Mouse (Mus musculus) frontal cortex, postnatal 10 days (tissue): ENCODE results near the gene Olfr1465.

Experiments used
- DNase-seq, 2 experiments: peaks; one replicate each; pipeline ENCODE4 v3.0.0; 2022; ENCODE audit warnings: low spot score in 2 of 2, mixed read lengths in 1 of 2

The Olfr1465 gene

DNA sequence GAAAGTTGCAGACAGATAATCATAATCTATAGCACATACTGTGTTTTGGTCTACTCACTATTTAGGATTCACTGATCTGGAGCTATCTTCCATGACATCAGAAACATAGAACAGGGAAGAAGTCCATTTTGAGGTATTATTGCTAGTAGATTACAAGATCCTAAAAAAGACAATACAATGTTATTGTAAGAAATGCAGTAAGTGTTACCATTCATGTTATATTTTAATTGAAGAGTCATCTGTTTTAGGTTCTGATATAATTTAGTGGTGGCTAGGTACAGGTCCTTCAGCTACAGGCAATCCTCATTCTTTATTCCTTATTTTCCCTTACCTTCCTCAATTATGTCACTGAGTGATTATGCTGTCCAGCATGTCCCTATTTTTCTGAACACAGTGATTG is at the start of gene Olfr1465:
Gene Olfr1465, minus strand, starts transcription at position 101 of the 400 bp plus-strand sequence.
- DNase-seq = no peak

DNA sequence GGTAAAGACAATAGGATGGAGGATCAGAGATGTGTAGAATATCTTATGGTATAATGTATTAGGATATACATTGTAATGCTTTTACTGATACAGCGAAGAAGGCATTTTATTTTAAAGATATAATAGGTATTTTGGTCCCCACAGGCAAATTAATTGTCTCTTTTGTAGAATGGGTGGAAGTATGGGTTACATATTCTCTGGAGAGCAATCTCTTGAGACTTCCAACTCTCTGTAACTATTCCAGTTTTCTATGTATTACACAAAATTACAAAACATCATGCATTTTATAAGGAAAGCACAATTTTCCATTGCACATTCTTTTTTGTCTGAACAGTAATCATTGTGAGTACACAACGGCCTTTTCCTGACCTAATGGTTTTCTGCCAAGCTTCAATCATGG is 46.6 kb upstream of the Olfr1465 start, which contains the start of gene Olfr1467:
Gene Olfr1467, plus strand, starts transcription at position 301 of the 400 bp plus-strand sequence.
- no peak for DNase-seq

DNA sequence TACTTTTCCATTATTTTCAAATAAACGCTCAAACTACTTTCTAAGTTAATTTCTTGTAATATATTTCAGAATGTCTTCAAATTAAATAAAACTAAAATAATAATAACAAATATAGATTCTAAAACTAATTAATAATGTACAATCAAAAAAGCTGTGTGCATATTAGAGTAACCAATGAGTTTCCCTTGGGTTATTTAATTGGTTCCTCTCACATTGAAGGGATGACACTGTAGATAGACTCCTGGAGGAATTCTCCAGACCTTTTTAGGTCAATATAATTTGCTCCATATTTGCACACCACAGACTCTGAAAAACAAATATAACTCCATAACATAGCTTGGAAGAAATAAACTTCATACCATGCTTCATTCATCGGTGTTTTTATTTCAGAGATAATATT is 23.2 kb upstream of the Olfr1465 start, which contains the start of gene Olfr1466:
Gene Olfr1466, plus strand, starts transcription at position 301 of the 400 bp plus-strand sequence.
- DNase-seq = no peak
